24 mouse cellular contexts compared by ENCODE assay signal in the genomic region with DNA sequence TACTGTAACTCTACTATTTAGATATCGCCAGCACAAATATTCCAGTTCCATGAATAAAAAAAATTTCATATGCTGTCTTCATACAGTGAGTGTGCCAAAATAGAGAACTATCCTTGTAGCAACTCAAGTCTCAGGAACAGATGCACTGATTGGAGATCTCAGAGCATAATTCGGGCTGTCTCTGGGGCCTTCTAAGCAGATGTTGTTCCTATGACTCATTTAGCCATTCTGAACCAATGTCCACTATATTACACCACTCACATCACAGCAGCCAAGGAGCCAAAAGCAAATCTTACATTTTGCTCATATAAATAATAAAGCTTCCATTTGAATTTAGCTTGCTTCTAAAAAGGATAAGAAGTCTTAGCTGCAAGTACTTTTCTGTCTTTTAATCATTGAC. TPM values are rescaled to one million over a fixed set of nuclear protein-coding genes. Genes with fewer than 3 reads are reported as not detected.
A peak's percentile ranks its signal among the peaks of the same experiment; 100 is the strongest.
DNase-seq lines count a peak whose midpoint lies in the region; ATAC-seq and TF ChIP-seq lines count a peak whose summit lies in the region.
"Had no signal": no experiment of that assay in that cellular context is flagged by ENCODE, and none has a peak within 500 bp of the region (broad histone marks: within the 10 kb centered on the region; RNA-seq: fewer than 3 reads in every experiment).

No protein-coding gene starts in this region.

- no peak for TF ChIP-seq POLR2A in limb, embryonic 14.5 days (IDR thresholded peaks at IDR 0.05; ENCODE audit: borderline replicate concordance, extremely low read depth, insufficient read depth, insufficient read length)
- TF ChIP-seq POLR2A in myocyte (IDR thresholded peaks at IDR 0.05; ENCODE audit: insufficient read length, low read depth) = no peak

- H3K4me2 ChIP-seq in heart, embryonic 11.5 days = no peak overlapping the region
- H3K4me2 ChIP-seq in limb, embryonic 14.5 days (replicated peaks; ENCODE audit: low read depth, low read length, severe bottlenecking) = no peak overlapping the region
- H3K4me2 ChIP-seq in myocyte (ENCODE audit: low read depth) = peak overlapping the region; percentile 40
- H3K4me2 ChIP-seq: heart, embryonic 15.5 days; hindbrain, embryonic 13.5 days; liver, embryonic 15.5 days; lung, embryonic 15.5 days; midbrain, embryonic 13.5 days had no signal

- H3ac ChIP-seq in myocyte (ENCODE audit: control insufficient read depth, insufficient read length) = no peak overlapping the region

- no peak for ATAC-seq in heart, embryonic 11.5 days (replicated peaks; ENCODE audit: insufficient number of reproducible peaks, low FRiP score, low TSS enrichment)
- ATAC-seq in limb, embryonic 14.5 days (ENCODE audit: low FRiP score, low read depth) = no peak
- no peak for ATAC-seq in megakaryocyte progenitor cell, adult 5-6 weeks (replicated peaks; ENCODE audit: poor library complexity)
- ATAC-seq: forebrain, embryonic 16.5 days; intestine, embryonic 16.5 days; midbrain, embryonic 13.5 days had no signal

- H3K4me1 ChIP-seq in heart, embryonic 11.5 days (ENCODE audit: control insufficient read depth, insufficient read depth, low read length) = no peaks in the 10 kb centered on the region
- peaks cover 8% of the 10 kb centered on the region; the same call in 1 of the 2 replicates for H3K4me1 ChIP-seq in limb, embryonic 14.5 days (ENCODE audit: control insufficient read depth, insufficient read depth, low read length)
- peaks cover 26% of the 10 kb centered on the region for H3K4me1 ChIP-seq in limb, embryonic 10.5 days
- H3K4me1 ChIP-seq: heart, embryonic 15.5 days; hindbrain, embryonic 13.5 days; liver, embryonic 15.5 days; lung, embryonic 15.5 days; midbrain, embryonic 13.5 days had no signal

- WGBS in heart, embryonic 11.5 days (ENCODE audit: insufficient replicate concordance) = 86% methylated on average over 2 of the region's 2 CpGs
- WGBS in limb, embryonic 14.5 days = 82% methylated on average over 2 of the region's 2 CpGs
- 94% methylated on average over 2 of the region's 2 CpGs for WGBS in limb, embryonic 10.5 days

- peak; percentile 92 for DNase-seq in heart, adult 11 months
- peak; percentile 27 for DNase-seq in limb, embryonic 14.5 days (ENCODE audit: low spot score)
- DNase-seq in limb, embryonic 10.5 days (ENCODE audit: low spot score) = no peak
- peak; percentile 80 for DNase-seq in NIH3T3 (ENCODE audit: low read depth)
- DNase-seq in thymus, postnatal 10 days (ENCODE audit: low spot score in 2 of 2) = no peak
- DNase-seq: adrenal gland, adult 2 months; cerebellum, adult 8-10 months; cerebellum, postnatal 25 days; gastrocnemius, postnatal 25 days; heart, postnatal 4 days; kidney, adult 8-10 months; kidney, postnatal 4 days; lung, postnatal 4 days had no signal

- peaks cover 24% of the 10 kb centered on the region for H3K79me2 ChIP-seq in myocyte (ENCODE audit: control insufficient read depth, insufficient read depth)

- no peak overlapping the region for H3K27ac ChIP-seq in heart, embryonic 11.5 days (ENCODE audit: low read depth, low read length)
- H3K27ac ChIP-seq in limb, embryonic 14.5 days (replicated peaks; ENCODE audit: low read depth, low read length) = no peak overlapping the region
- H3K27ac ChIP-seq in limb, embryonic 10.5 days = no peak overlapping the region
- H3K27ac ChIP-seq: heart, embryonic 15.5 days; hindbrain, embryonic 13.5 days; kidney, postnatal 0 days; liver, embryonic 15.5 days; lung, embryonic 15.5 days; midbrain, embryonic 13.5 days had no signal

- H3K9ac ChIP-seq in heart, embryonic 11.5 days (ENCODE audit: low read depth, low read length) = no peak overlapping the region
- no peak overlapping the region for H3K9ac ChIP-seq in limb, embryonic 14.5 days (ENCODE audit: low read depth, low read length, severe bottlenecking)
- H3K9ac ChIP-seq: heart, embryonic 15.5 days; hindbrain, embryonic 13.5 days; liver, embryonic 15.5 days; lung, embryonic 15.5 days; midbrain, embryonic 13.5 days had no signal

- H3K36me3 ChIP-seq in heart, embryonic 11.5 days (ENCODE audit: control insufficient read depth, insufficient read depth, low read length) = no peaks in the 10 kb centered on the region
- no peaks in the 10 kb centered on the region for H3K36me3 ChIP-seq in limb, embryonic 14.5 days (ENCODE audit: control insufficient read depth, insufficient read depth, low read length)
- H3K36me3 ChIP-seq in limb, embryonic 10.5 days = no peaks in the 10 kb centered on the region
- H3K36me3 ChIP-seq in myocyte (ENCODE audit: control insufficient read depth, insufficient read depth) = no peaks in the 10 kb centered on the region
- H3K36me3 ChIP-seq: heart, embryonic 15.5 days; hindbrain, embryonic 13.5 days; liver, embryonic 15.5 days; lung, embryonic 15.5 days; midbrain, embryonic 13.5 days had no signal

- no peaks in the 10 kb centered on the region for H3K9me3 ChIP-seq in heart, embryonic 11.5 days (replicated peaks; ENCODE audit: control insufficient read depth, low read length)
- no peaks in the 10 kb centered on the region for H3K9me3 ChIP-seq in limb, embryonic 14.5 days (ENCODE audit: control insufficient read depth, low read length)
- no peaks in the 10 kb centered on the region for H3K9me3 ChIP-seq in limb, embryonic 10.5 days (replicated peaks)
- H3K9me3 ChIP-seq: heart, embryonic 15.5 days; hindbrain, embryonic 13.5 days; liver, embryonic 15.5 days; lung, embryonic 15.5 days; midbrain, embryonic 13.5 days had no signal

- H3K27me3 ChIP-seq in heart, embryonic 11.5 days (ENCODE audit: control insufficient read depth, insufficient read depth, low read length) = no peaks in the 10 kb centered on the region
- H3K27me3 ChIP-seq in limb, embryonic 14.5 days (ENCODE audit: control insufficient read depth, insufficient read depth, low read length) = no peaks in the 10 kb centered on the region
- H3K27me3 ChIP-seq in limb, embryonic 10.5 days (ENCODE audit: low read depth, poor library complexity, severe bottlenecking) = 0 out of 2 replicates have a peak, but pooled peaks cover 8% of the 10 kb centered on the region
- H3K27me3 ChIP-seq in myocyte (ENCODE audit: control insufficient read depth, insufficient read depth, insufficient read length) = no peaks in the 10 kb centered on the region
- H3K27me3 ChIP-seq: heart, embryonic 15.5 days; hindbrain, embryonic 13.5 days; liver, embryonic 15.5 days; lung, embryonic 15.5 days; midbrain, embryonic 13.5 days had no signal

- H3K4me3 ChIP-seq in heart, embryonic 11.5 days (ENCODE audit: low read depth, low read length) = no peak overlapping the region
- no peak overlapping the region for H3K4me3 ChIP-seq in limb, embryonic 14.5 days (replicated peaks; ENCODE audit: low read length)
- H3K4me3 ChIP-seq in limb, embryonic 10.5 days = no peak overlapping the region
- H3K4me3 ChIP-seq in myocyte = no peak overlapping the region
- H3K4me3 ChIP-seq: heart, embryonic 15.5 days; hindbrain, embryonic 13.5 days; liver, embryonic 15.5 days; lung, embryonic 15.5 days; midbrain, embryonic 13.5 days had no signal

TF ChIP-seq in myocyte, 11 proteins besides CTCF, POLR2A, EP300 and RAD21:
- TF ChIP-seq POLR2AphosphoS2 (IDR thresholded peaks at IDR 0.05; ENCODE audit: insufficient read length, low read depth) = no peak
- no peak for TF ChIP-seq TCF12 (IDR thresholded peaks at IDR 0.05; ENCODE audit: insufficient read depth, poor library complexity, severe bottlenecking)
- TF ChIP-seq MYOG (IDR thresholded peaks at IDR 0.05; ENCODE audit: control insufficient read depth in 1 of 3, insufficient read depth in 1 of 3, insufficient read length in 2 of 3, low read depth in 2 of 3) = no peak
- TF ChIP-seq TCF3 (IDR thresholded peaks at IDR 0.05; ENCODE audit: insufficient read length, low read depth) = no peak
- TF ChIP-seq MYOD1 (IDR thresholded peaks at IDR 0.05; ENCODE audit: control insufficient read depth in 1 of 3, insufficient read length in 2 of 3, low read depth in 2 of 3) = peak in 1 of 3 experiments; percentile 9
- TF ChIP-seq E2F4 (IDR thresholded peaks at IDR 0.05; ENCODE audit: insufficient read depth) = no peak
- TF ChIP-seq CEBPB (IDR thresholded peaks at IDR 0.05; ENCODE audit: insufficient read depth, poor library complexity, severe bottlenecking) = peak; percentile 65
- no peak for TF ChIP-seq REST (IDR thresholded peaks at IDR 0.05; ENCODE audit: insufficient read depth, insufficient read length)
- TF ChIP-seq USF1 (IDR thresholded peaks at IDR 0.05; ENCODE audit: low read depth) = no peak
- TF ChIP-seq SRF (IDR thresholded peaks at IDR 0.05; ENCODE audit: control insufficient read depth, insufficient read length, low read depth) = no peak
- no peak for TF ChIP-seq MAX (IDR thresholded peaks at IDR 0.05; ENCODE audit: low read depth)
TF ChIP-seq in myocyte: peak in this region for 2.

RNA-seq across cellular contexts. Expression of a gene that starts 30.2 kb away (rescaled TPM):
- polyA plus RNA-seq in heart, embryonic 11.5 days (2014; fragmentation: Nextera tagmentation; extraction: Ambion mirVana) = 70.5 and 78.4 TPM in 2 replicates
- polyA plus RNA-seq in limb, embryonic 14.5 days (2012; rRNA removed) = 33.6 and 49.7 TPM in 2 replicates
- 89.8 and 95.4 TPM in 2 replicates for polyA plus RNA-seq in limb, embryonic 14.5 days (2014; fragmentation: Nextera tagmentation; extraction: Ambion mirVana)
- 107 and 112 TPM in 2 replicates for polyA plus RNA-seq in limb, embryonic 10.5 days (2016; fragmentation: Nextera tagmentation; extraction: Ambion mirVana)
- 46.0 TPM for polyA plus RNA-seq in myocyte (2012; fragmentation: generic; extraction: Trizol)
- 157 and 170 TPM in 2 replicates for total RNA-seq in megakaryocyte progenitor cell, adult 5-6 weeks (2015)
- 152 and 154 TPM in 2 replicates for total RNA-seq in megakaryocyte progenitor cell, adult 5-6 weeks (2017)

Comparison
In these comparisons a context has a peak if more than half of its experiments do, and no peak if none do; other contexts are left out.
1. DNase-seq: peak in heart, adult 11 months (single experiment), limb, embryonic 14.5 days (single experiment) and NIH3T3 (single experiment); none in limb, embryonic 10.5 days (single experiment) and thymus, postnatal 10 days (0 of 2).